Mouse (Mus musculus): ENCODE measurements around the gene Zfp667.

GRCm38 (mm10) chr7:6262984-6263383 lies 23.4 kb upstream of the Zfp667 start:
- TF ChIP-seq ZC3H11A (IDR thresholded peaks at IDR 0.05; ENCODE audit: borderline replicate concordance, low read depth, low read length) (no peak), HCFC1 (IDR thresholded peaks at IDR 0.05; ENCODE audit: borderline replicate concordance, insufficient read depth, low read length) (no peak), MAFK (IDR thresholded peaks at IDR 0.05; ENCODE audit: insufficient read depth, low read depth, low read length) (no peak)

Measured in ES-E14 (cell line).